Mouse (Mus musculus): ENCODE data around the gene Prpmp5.
"Not testable (repeated sequence)": the region's sequence is repeated elsewhere in the genome, so short reads cannot be mapped to it uniquely, and the experiment has no call there.

Prpmp5 gene

DNA sequence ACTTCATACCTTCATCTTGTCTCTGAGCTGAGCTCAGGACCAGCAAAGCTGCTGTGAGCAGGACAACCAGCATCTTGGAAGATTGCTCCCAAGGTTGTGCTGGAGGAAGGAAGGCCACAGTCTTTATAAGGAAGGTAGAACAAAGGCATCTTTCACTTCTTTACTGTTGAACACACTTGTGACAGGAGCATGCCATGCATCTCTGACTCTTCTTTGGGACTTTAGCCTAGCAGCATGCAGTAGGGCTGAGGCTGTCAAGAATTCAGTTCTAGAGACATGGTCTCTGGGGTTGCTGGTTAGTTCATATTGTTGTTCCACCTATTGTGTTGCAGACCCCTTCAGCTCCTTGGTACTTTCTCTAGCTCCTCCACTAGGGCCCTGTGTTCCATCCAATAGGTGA, at the start of gene Prpmp5:
Gene Prpmp5, minus strand, starts transcription at position 101 of the 400 bp plus-strand sequence.
- not testable (repeated sequence) for DNase-seq (ENCODE audit: low spot score in 2 of 2)

DNA sequence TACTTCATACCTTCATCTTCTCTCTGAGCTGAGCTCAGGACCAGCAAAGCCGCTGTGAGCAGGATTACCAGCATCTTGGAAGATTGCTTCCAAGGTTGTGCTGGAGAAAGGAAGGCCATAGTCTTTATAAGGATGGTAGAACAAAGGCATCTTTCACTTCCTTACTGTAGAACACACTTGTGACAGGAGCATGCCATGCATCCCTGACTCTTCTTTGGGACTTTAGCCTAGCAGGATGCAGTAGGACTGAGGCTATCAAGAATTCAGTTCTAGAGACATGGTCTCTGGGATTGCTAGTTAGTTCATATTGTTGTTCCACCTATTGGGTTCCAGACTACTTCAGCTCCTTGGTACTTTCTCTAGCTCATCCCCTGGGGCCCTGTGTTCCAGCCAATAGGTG, 49.5 kb upstream of the Prpmp5 start, which contains the start of gene Gm8882:
Gene Gm8882, minus strand, starts transcription at position 101 of the 400 bp plus-strand sequence.
- not testable (repeated sequence) for DNase-seq (ENCODE audit: low spot score in 2 of 2)

Data from left cerebral cortex, adult 9 months (tissue).